Mouse (Mus musculus): Measurements from ENCODE around the gene Gm20431.
A peak's percentile ranks its signal among the peaks of the same experiment; 100 is the strongest.
"Not testable (repeated sequence)": the region's sequence is repeated elsewhere in the genome, so short reads cannot be mapped to it uniquely, and the experiment has no call there.

The Gm20431 gene

DNA sequence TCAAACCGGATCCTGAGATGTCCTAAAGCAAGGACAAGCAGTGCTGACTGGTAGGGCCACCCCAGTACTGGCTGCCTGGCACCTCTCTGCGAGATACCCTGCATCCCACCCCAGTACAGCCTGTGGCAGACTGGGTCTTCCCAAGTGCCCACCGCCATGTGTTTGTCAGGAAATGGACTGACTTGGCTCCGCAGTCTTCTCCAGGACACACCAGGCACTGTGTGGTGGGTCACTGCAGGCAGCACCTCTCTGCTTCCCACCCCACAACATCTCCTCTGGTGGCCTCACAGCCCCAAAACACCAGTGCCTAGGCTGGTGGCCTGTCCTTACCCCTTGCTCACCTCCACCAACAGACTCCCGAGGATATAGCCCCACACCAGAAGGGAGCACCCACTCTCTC, 30.9 kb downstream of the Gm20431 start:
- DNase-seq (ENCODE audit: low spot score), result no peak

GRCm38 (mm10) chr2:167629665-167630209, 31.6 kb downstream of the Gm20431 start:
- no peak for DNase-seq (ENCODE audit: low spot score)

DNA sequence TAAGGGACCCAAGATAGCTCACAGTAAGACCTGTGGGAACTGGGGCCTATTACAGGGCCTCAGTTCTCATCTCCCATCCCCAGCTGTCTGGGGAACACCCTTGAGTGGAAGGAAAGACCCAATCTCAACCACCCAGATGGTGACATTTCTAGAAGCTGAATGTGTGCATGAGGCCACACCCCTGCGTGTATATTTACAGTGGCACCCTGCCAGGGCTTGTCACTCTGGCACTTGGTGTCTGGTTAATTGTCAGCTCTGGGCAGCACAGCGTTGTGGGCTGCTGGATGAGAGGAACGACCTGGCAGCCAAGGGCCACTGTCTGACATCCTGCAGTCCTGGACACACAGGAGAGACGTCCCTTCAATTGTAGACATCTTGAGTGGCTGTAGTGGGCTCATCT, 32.4 kb downstream of the Gm20431 start:
- DNase-seq (ENCODE audit: low spot score), result peak; percentile 60

DNA sequence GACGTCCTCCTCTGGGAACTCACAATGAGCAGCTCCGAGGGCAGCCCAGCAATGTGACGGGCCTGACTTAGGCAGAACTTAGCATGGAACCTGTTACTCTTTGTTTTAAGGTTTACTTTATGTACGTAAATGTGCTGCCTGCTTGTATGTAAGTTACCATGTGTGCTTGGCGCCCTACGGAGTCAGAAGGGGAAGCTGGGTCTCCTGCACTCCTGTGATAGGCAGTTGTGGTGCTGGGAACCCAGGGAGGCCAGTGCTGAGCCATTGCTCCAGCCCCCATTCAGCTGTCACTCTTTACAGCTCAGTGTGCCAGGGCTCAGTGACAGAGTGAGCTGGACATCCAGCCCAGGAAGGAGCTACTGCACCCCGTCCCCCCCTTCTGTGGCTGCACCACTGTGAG, 34.3 kb downstream of the Gm20431 start:
- DNase-seq (ENCODE audit: low spot score), result no peak

DNA sequence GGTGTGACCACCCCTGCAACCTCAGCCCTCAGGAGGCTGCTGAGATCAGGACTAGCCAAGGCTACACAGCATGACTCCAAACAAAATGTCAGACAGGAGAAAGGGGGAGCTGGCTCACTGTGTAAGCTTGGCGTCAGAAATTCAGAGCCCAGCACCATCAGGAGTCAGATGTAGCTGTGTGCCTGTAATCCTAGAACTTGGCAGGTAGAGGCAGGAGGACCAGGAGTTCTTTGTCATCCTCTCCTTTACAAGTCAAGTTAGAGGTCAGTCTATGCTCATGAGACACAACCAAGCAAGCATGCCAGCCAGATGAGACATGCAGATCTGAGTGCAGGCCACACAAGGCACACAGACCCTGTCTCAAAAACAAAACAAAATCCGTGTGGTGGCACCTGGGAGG, 35.6 kb downstream of the Gm20431 start:
- no peak for DNase-seq (ENCODE audit: low spot score)

- DNase-seq (ENCODE audit: low spot score), result no peak
These were observed 36.8 kb downstream of the Gm20431 start for GRCm38 (mm10) chr2:167624368-167625075.

GRCm38 (mm10) chr2:167622965-167623364, 38.3 kb downstream of the Gm20431 start:
- DNase-seq (ENCODE audit: low spot score), result no peak

- DNase-seq (ENCODE audit: low spot score), result no peak
These were observed 38.9 kb downstream of the Gm20431 start for GRCm38 (mm10) chr2:167622352-167622751.

- DNase-seq (ENCODE audit: low spot score), result no peak
These were observed 39.8 kb downstream of the Gm20431 start for GRCm38 (mm10) chr2:167621255-167622087.

DNA sequence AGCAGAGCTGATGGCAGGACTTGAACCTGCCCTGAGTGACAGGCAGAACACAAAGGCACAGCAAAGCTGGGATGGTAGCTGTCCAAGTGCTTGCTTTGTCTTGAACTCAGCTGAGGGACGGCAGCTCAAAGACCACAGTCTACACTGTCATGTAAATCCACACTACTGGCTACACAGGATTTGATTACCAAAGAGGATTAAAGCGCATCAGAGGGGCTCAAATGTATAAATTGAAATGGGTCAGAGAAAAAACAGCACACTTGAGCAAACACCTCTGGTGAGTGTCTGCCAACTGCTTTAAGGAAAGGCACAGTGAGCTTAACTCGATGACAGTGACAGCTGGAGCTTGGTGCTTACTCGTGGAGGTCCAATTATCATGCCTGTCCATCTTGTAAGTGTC, 43.8 kb downstream of the Gm20431 start:
- DNase-seq (ENCODE audit: low spot score), result no peak

DNA sequence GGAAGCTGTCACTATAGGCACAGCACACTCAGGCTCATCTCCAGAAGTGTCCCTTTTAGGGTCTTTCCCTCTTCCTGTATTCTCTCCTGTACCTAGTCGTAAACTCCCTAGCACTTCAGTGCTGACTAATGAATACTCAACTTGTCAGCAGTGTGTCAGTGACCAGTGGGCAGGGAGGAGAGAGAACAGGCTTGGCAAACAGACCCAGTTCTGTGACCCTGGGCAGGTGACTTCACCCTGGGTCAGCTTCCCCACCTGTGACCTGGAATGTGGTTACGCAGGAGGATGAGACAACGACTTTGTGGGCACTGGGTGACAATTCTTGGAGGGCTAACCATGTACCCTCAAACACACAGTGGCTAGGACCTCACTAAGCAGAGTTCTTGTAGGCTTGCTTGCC, 44.3 kb downstream of the Gm20431 start:
- no peak for DNase-seq (ENCODE audit: low spot score)

GRCm38 (mm10) chr2:167613335-167613734, 48.0 kb downstream of the Gm20431 start:
- DNase-seq (ENCODE audit: low spot score), result not testable (repeated sequence)

GRCm38 (mm10) chr2:167612122-167612521, 49.2 kb downstream of the Gm20431 start:
- no peak for DNase-seq (ENCODE audit: low spot score)

GRCm38 (mm10) chr2:167611287-167611686, 50.0 kb downstream of the Gm20431 start:
- no peak for DNase-seq (ENCODE audit: low spot score)

DNA sequence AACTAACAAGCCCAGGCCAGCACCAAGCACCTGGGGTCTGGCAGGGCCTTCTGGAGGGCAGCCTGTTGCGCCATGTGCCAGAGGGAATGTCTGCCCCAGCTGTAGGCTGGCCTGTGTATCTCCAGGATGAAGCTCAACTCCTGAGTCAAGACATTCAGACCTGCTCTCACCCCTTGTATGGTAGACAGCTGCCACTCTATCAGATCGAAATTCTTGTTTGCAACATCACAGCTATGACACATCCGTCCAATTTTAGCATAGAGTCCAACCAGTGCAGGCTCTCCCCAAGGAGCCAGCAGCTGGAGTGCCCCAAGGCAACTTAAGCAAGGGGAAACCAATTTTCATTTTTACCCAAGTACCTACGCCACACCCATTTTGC, 54.6 kb downstream of the Gm20431 start:
- no peak for DNase-seq (ENCODE audit: low spot score)

GRCm38 (mm10) chr2:167605817-167606744, 55.2 kb downstream of the Gm20431 start:
- DNase-seq (ENCODE audit: low spot score), result no peak

DNA sequence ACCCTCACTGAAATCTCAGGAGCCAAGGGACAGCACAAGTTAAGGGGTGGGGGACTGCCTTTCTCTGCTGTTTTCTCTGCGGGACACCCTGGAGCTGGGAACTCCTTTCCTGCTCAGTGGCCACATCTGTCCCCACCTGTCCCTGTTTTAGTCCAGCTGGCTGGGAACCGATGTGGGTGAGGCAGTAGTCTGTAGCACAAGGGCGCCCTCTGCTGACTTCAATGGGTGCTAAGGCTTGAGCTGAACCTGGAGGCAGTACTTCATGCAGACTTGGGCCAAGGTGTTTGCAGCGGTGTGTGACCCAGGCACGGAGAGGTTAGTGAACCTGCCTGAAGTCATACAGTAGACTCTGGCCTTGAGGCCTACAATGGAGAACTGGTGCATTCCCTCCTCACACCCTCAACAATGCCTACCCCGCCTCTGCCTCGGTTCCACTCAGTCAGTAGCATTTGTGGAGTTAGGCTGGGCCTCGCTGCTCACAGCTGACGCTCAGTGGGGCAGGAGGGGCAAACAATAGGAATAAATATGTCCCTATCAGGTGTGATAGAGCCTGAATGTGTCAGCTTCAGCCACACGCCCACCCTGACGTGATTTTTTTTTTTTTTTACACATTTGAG, 56.0 kb downstream of the Gm20431 start:
- DNase-seq (ENCODE audit: low spot score), result peak; percentile 91

- no peak for DNase-seq (ENCODE audit: low spot score)
These were observed 58.3 kb downstream of the Gm20431 start for GRCm38 (mm10) chr2:167602978-167603377.

DNA sequence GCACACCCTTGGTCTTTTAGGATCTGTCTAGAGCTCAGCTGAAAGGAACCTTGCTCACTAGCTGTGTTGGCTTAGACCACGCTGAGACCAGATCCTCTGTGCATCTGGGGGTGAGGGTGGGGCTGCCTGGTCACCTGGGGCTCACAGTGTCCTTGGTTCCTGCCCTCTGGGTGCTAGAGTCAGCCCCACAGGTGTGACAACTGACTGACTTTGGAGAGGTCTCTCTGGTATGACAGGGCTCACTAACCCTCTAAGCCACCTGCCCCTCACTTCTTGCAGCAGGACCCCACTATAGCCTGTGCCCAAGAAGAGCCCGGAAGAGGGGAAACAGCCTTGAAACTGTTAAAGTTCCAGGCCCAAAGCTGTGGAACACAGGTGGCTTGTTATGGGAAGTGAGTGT, 58.9 kb downstream of the Gm20431 start:
- DNase-seq (ENCODE audit: low spot score), result no peak

DNA sequence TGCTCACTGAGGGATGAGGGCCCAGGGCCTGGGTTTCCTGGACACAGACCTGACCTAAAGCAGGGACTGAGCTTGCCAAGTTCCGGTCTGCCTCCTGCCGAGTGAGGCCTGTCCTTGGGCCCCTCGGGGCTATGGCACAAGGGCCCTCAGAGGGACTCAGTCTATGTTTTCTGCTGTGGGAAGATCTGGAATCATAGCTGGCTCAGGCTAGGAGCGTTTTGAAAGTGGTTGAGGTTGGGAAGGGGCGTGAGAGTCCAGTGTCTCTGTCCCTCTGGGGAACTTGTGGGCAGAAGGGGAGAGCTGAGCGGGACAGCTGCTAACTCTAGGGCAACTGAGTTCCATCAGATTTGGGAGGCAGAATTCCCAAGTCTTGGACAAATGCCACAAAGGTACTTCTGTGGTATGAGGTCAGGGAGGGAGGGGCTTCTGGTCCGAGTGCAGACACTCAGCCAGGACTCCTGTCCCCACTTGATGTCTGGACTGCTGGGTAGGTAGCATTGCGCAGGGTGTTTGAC, 60.8 kb downstream of the Gm20431 start:
- no peak for DNase-seq (ENCODE audit: low spot score)

DNA sequence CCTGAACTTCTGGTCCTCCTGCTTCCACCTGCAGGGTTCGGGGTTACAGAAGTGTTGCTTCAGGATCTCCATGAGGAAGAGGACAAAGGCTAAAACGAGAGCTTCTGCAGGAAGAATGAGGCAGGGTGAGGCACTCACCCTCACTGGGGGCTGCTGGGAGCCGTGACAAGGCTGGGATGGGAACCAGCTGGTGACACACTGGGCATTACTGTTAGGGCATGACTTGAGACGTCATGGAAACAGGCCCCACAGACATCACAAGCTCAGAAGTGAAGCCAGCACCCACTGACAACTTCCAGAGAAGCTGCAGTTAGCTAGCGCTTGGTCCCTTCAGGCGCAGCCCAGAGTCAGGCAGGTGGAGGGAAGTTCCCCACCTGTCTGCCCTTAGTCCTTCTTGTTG, 61.4 kb downstream of the Gm20431 start:
- no peak for DNase-seq (ENCODE audit: low spot score)
